8 mouse cellular contexts compared by ENCODE assay signal in the genomic region with DNA sequence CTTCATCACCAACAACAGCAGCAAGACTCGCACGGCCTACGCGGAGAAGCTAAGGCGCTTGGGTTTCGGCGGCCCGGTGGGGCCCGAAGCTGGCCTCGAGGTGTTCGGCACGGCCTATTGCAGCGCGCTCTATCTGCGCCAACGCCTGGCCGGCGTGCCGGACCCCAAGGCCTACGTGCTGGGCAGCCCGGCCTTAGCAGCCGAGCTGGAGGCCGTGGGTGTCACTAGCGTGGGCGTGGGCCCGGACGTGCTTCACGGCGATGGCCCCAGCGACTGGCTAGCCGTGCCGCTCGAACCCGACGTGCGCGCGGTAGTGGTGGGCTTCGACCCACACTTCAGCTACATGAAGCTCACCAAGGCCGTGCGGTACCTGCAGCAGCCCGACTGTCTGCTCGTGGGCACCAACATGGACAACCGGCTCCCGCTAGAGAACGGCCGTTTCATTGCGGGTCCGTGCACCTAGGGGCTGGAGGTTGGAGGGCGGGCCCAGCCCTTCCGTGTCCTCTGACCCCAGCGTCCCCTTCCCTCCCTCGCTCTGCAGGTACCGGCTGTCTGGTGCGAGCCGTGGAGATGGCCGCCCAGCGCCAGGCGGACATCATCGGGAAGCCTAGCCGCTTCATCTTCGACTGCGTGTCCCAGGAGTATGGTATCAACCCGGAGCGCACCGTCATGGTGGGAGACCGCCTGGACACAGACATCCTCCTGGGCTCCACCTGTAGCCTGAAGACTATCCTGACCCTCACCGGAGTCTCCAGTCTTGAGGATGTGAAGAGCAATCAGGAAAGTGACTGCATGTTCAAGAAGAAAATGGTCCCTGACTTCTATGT. TPM values are rescaled to one million over a fixed set of nuclear protein-coding genes. Genes with fewer than 3 reads are reported as not detected.
DNase-seq lines count a peak whose midpoint lies in the region; ATAC-seq and TF ChIP-seq lines count a peak whose summit lies in the region.

No protein-coding gene starts in this region.

- peaks cover 16% of the 10 kb centered on the region for H3K4me1 ChIP-seq in neural tube, embryonic 11.5 days (ENCODE audit: control insufficient read depth, insufficient read depth, low read length)
- peaks cover 14% of the 10 kb centered on the region for H3K4me1 ChIP-seq in bone marrow macrophage, adult 2 months (ENCODE audit: control insufficient read depth, insufficient read depth, low read length)
- H3K4me1 ChIP-seq in intestine, embryonic 14.5 days (replicated peaks; ENCODE audit: control insufficient read depth, insufficient read depth, low read length): peaks cover 22% of the 10 kb centered on the region
- peaks cover 23% of the 10 kb centered on the region for H3K4me1 ChIP-seq in lung, embryonic 16.5 days (replicated peaks; ENCODE audit: control insufficient read depth, insufficient read depth, low read length)
- H3K4me1 ChIP-seq in spleen, adult 2 months (ENCODE audit: control insufficient read depth, insufficient read depth, insufficient read length): peaks cover 12% of the 10 kb centered on the region

- peak overlapping the region; percentile 85 for H3K9ac ChIP-seq in neural tube, embryonic 11.5 days (ENCODE audit: low read length)
- H3K9ac ChIP-seq in intestine, embryonic 14.5 days (ENCODE audit: low read length): peak overlapping the region; percentile 85
- H3K9ac ChIP-seq in lung, embryonic 16.5 days (ENCODE audit: low read length): peak overlapping the region; percentile 94

- no peak for DNase-seq in neural tube, embryonic 11.5 days (ENCODE audit: low spot score)
- no peak for DNase-seq in neural tube, embryonic 10.5 days (ENCODE audit: extremely low spot score, low spot score)
- peak; percentile 65 for DNase-seq in intestine, embryonic 14.5 days (ENCODE audit: low spot score)
- no peak for DNase-seq in spleen, adult 2 months (ENCODE audit: low read depth in 1 of 2, low spot score in 2 of 2)
- DNase-seq in urinary bladder, postnatal 14 days (ENCODE audit: low spot score): no peak

- no peak for TF ChIP-seq POLR2A in bone marrow macrophage, adult 2 months (IDR thresholded peaks at IDR 0.05; ENCODE audit: borderline replicate concordance, low read depth, low read length)
- TF ChIP-seq POLR2A in spleen, adult 2 months (IDR thresholded peaks at IDR 0.05; ENCODE audit: low read depth, low read length): no peak

- H3K4me2 ChIP-seq in neural tube, embryonic 11.5 days (ENCODE audit: low read depth): peak overlapping the region; percentile 98
- peak overlapping the region; percentile 97 for H3K4me2 ChIP-seq in intestine, embryonic 14.5 days (ENCODE audit: low read length)
- peak overlapping the region; percentile 94 for H3K4me2 ChIP-seq in lung, embryonic 16.5 days (ENCODE audit: low read depth, low read length)

- no peak for TF ChIP-seq CTCF in bone marrow macrophage, adult 2 months (IDR thresholded peaks at IDR 0.05; ENCODE audit: low read depth, low read length)
- TF ChIP-seq CTCF in spleen, adult 2 months (IDR thresholded peaks at IDR 0.05; ENCODE audit: extremely low read depth, insufficient read depth, insufficient read length, insufficient replicate concordance): no peak

- no peak for ATAC-seq in neural tube, embryonic 11.5 days (ENCODE audit: insufficient read depth, low FRiP score, low TSS enrichment)
- ATAC-seq in erythroid progenitor cell, adult 5-6 weeks (replicated peaks; ENCODE audit: low FRiP score, poor library complexity, severe bottlenecking): peak; percentile 11; the same call in 1 of the 2 replicates
- ATAC-seq in intestine, embryonic 14.5 days (replicated peaks; ENCODE audit: low FRiP score, low TSS enrichment, low read depth): peak; percentile 20
- peak; percentile 35 for ATAC-seq in lung, embryonic 16.5 days (ENCODE audit: low read depth)

- H3K36me3 ChIP-seq in neural tube, embryonic 11.5 days (ENCODE audit: control insufficient read depth, insufficient read depth, low read length): peaks cover 7% of the 10 kb centered on the region
- H3K36me3 ChIP-seq in intestine, embryonic 14.5 days (ENCODE audit: control insufficient read depth, insufficient read depth, low read length): peaks cover 28% of the 10 kb centered on the region
- H3K36me3 ChIP-seq in lung, embryonic 16.5 days (ENCODE audit: control insufficient read depth, insufficient read depth, low read length): peaks cover 12% of the 10 kb centered on the region
- H3K36me3 ChIP-seq in spleen, adult 2 months (ENCODE audit: control insufficient read depth, insufficient read depth, low read length): peaks cover 9% of the 10 kb centered on the region

- under 1% methylated on average over 68 of the region's 68 CpGs for WGBS in neural tube, embryonic 11.5 days
- WGBS in intestine, embryonic 14.5 days: 2% methylated on average over 64 of the region's 68 CpGs
- WGBS in lung, embryonic 16.5 days: 1% methylated on average over 67 of the region's 68 CpGs
- WGBS in spleen, adult 2 months: 2% methylated on average over 68 of the region's 68 CpGs

- H3K27me3 ChIP-seq in neural tube, embryonic 11.5 days (ENCODE audit: control insufficient read depth, insufficient read depth, low read length): no peaks in the 10 kb centered on the region
- no peaks in the 10 kb centered on the region for H3K27me3 ChIP-seq in intestine, embryonic 14.5 days (replicated peaks; ENCODE audit: control insufficient read depth, insufficient read depth, low read length)
- H3K27me3 ChIP-seq in lung, embryonic 16.5 days (ENCODE audit: control insufficient read depth, insufficient read depth, low read depth, low read length): no peaks in the 10 kb centered on the region
- H3K27me3 ChIP-seq in spleen, adult 2 months (ENCODE audit: control insufficient read depth, insufficient read depth, low read length): no peaks in the 10 kb centered on the region

- H3K9me3 ChIP-seq in neural tube, embryonic 11.5 days (ENCODE audit: control insufficient read depth, low read length): no peaks in the 10 kb centered on the region
- no peaks in the 10 kb centered on the region for H3K9me3 ChIP-seq in intestine, embryonic 14.5 days (ENCODE audit: control insufficient read depth, low read length)
- no peaks in the 10 kb centered on the region for H3K9me3 ChIP-seq in lung, embryonic 16.5 days (ENCODE audit: control insufficient read depth, low read length)

- H3K4me3 ChIP-seq in neural tube, embryonic 11.5 days (ENCODE audit: low read depth, low read length): peak overlapping the region; percentile 78
- H3K4me3 ChIP-seq in bone marrow macrophage, adult 2 months (ENCODE audit: insufficient read depth, low read length): peak overlapping the region; percentile 78
- H3K4me3 ChIP-seq in intestine, embryonic 14.5 days (ENCODE audit: low read depth, low read length): peak overlapping the region; percentile 91
- H3K4me3 ChIP-seq in lung, embryonic 16.5 days (ENCODE audit: low read length): peak overlapping the region; percentile 86
- H3K4me3 ChIP-seq in spleen, adult 2 months (ENCODE audit: extremely low read depth, insufficient read depth, insufficient read length): peak overlapping the region; percentile 90

- H3K27ac ChIP-seq in neural tube, embryonic 11.5 days (ENCODE audit: low read depth, low read length): peak overlapping the region; percentile 47
- H3K27ac ChIP-seq in bone marrow macrophage, adult 2 months (ENCODE audit: insufficient read depth, low read depth, low read length): peak overlapping the region; percentile 22; the same call in 1 of the 2 replicates
- H3K27ac ChIP-seq in intestine, embryonic 14.5 days (ENCODE audit: low read depth): peak overlapping the region; percentile 71
- peak overlapping the region; percentile 58 for H3K27ac ChIP-seq in lung, embryonic 16.5 days (ENCODE audit: low read length)
- peak overlapping the region; percentile 66 for H3K27ac ChIP-seq in spleen, adult 2 months (ENCODE audit: insufficient read depth, low read length)

RNA-seq across cellular contexts. Expression of a gene that starts 0.7 kb away (rescaled TPM):
- polyA plus RNA-seq in neural tube, embryonic 11.5 days (2014; fragmentation: Nextera tagmentation; extraction: Ambion mirVana): 65.0 and 65.2 TPM in 2 replicates
- 21.4 and 24.2 TPM in 2 replicates for polyA plus RNA-seq in bone marrow macrophage, adult 2 months (2012; ENCODE audit: insufficient read depth, insufficient read length, missing spikeins)
- total RNA-seq in erythroid progenitor cell, adult 5-6 weeks (2015; ENCODE audit: low replicate concordance): 28.1 and 48.6 TPM in 2 replicates
- 35.8 and 43.4 TPM in 2 replicates for total RNA-seq in erythroid progenitor cell, adult 5-6 weeks (2017; ENCODE audit: low replicate concordance)
- polyA plus RNA-seq in intestine, embryonic 14.5 days (2014; fragmentation: Nextera tagmentation; extraction: Ambion mirVana): 73.1 and 81.0 TPM in 2 replicates
- 43.9 and 50.6 TPM in 2 replicates for polyA plus RNA-seq in lung, embryonic 16.5 days (2015; fragmentation: Nextera tagmentation; extraction: Ambion mirVana)
- polyA plus RNA-seq in spleen, adult 2 months (2012; rRNA removed): 31.6 and 51.3 TPM in 2 replicates

RNA-seq across cellular contexts. Expression of a gene that starts 0.8 kb away (rescaled TPM):
- 17.0 and 21.2 TPM in 2 replicates for polyA plus RNA-seq in neural tube, embryonic 11.5 days (2014; fragmentation: Nextera tagmentation; extraction: Ambion mirVana)
- 21.7 and 25.0 TPM in 2 replicates for polyA plus RNA-seq in bone marrow macrophage, adult 2 months (2012; ENCODE audit: insufficient read depth, insufficient read length, missing spikeins)
- total RNA-seq in erythroid progenitor cell, adult 5-6 weeks (2015; ENCODE audit: low replicate concordance): 34.8 and 64.5 TPM in 2 replicates
- 24.8 and 28.7 TPM in 2 replicates for total RNA-seq in erythroid progenitor cell, adult 5-6 weeks (2017; ENCODE audit: low replicate concordance)
- 23.2 and 23.8 TPM in 2 replicates for polyA plus RNA-seq in intestine, embryonic 14.5 days (2014; fragmentation: Nextera tagmentation; extraction: Ambion mirVana)
- polyA plus RNA-seq in lung, embryonic 16.5 days (2015; fragmentation: Nextera tagmentation; extraction: Ambion mirVana): 28.8 and 30.5 TPM in 2 replicates
- 95.9 and 110 TPM in 2 replicates for polyA plus RNA-seq in spleen, adult 2 months (2012; rRNA removed)

RNA-seq across cellular contexts. Expression of a gene that starts 2.8 kb away (rescaled TPM):
- 0.33 and 0.51 TPM in 2 replicates for polyA plus RNA-seq in neural tube, embryonic 11.5 days (2014; fragmentation: Nextera tagmentation; extraction: Ambion mirVana)
- polyA plus RNA-seq in bone marrow macrophage, adult 2 months (2012; ENCODE audit: insufficient read depth, insufficient read length, missing spikeins): not detected in 2 replicates
- total RNA-seq in erythroid progenitor cell, adult 5-6 weeks (2015; ENCODE audit: low replicate concordance): not detected in 2 replicates
- total RNA-seq in erythroid progenitor cell, adult 5-6 weeks (2017; ENCODE audit: low replicate concordance): 2.1 TPM in 1 of 2 replicates, not detected in the other
- 0.50 and 0.53 TPM in 2 replicates for polyA plus RNA-seq in intestine, embryonic 14.5 days (2014; fragmentation: Nextera tagmentation; extraction: Ambion mirVana)
- not detected in 2 replicates for polyA plus RNA-seq in lung, embryonic 16.5 days (2015; fragmentation: Nextera tagmentation; extraction: Ambion mirVana)
- polyA plus RNA-seq in spleen, adult 2 months (2012; rRNA removed): 1.5 and 1.9 TPM in 2 replicates

RNA-seq across cellular contexts. Expression of a gene that starts 8.0 kb away (rescaled TPM):
- polyA plus RNA-seq in neural tube, embryonic 11.5 days (2014; fragmentation: Nextera tagmentation; extraction: Ambion mirVana): 26.2 and 29.7 TPM in 2 replicates
- 14.8 and 16.0 TPM in 2 replicates for polyA plus RNA-seq in bone marrow macrophage, adult 2 months (2012; ENCODE audit: insufficient read depth, insufficient read length, missing spikeins)
- total RNA-seq in erythroid progenitor cell, adult 5-6 weeks (2015; ENCODE audit: low replicate concordance): 6.5 and 27.7 TPM in 2 replicates
- 16.8 and 20.5 TPM in 2 replicates for total RNA-seq in erythroid progenitor cell, adult 5-6 weeks (2017; ENCODE audit: low replicate concordance)
- 32.3 and 32.7 TPM in 2 replicates for polyA plus RNA-seq in intestine, embryonic 14.5 days (2014; fragmentation: Nextera tagmentation; extraction: Ambion mirVana)
- 28.1 and 29.8 TPM in 2 replicates for polyA plus RNA-seq in lung, embryonic 16.5 days (2015; fragmentation: Nextera tagmentation; extraction: Ambion mirVana)
- polyA plus RNA-seq in spleen, adult 2 months (2012; rRNA removed): 37.8 and 43.7 TPM in 2 replicates

RNA-seq across cellular contexts. Expression of a gene that starts 17.5 kb away (rescaled TPM):
- 7.4 and 8.4 TPM in 2 replicates for polyA plus RNA-seq in neural tube, embryonic 11.5 days (2014; fragmentation: Nextera tagmentation; extraction: Ambion mirVana)
- 0.34 TPM in 1 of 2 replicates, not detected in the other for polyA plus RNA-seq in bone marrow macrophage, adult 2 months (2012; ENCODE audit: insufficient read depth, insufficient read length, missing spikeins)
- total RNA-seq in erythroid progenitor cell, adult 5-6 weeks (2015; ENCODE audit: low replicate concordance): not detected in 2 replicates
- not detected in 2 replicates for total RNA-seq in erythroid progenitor cell, adult 5-6 weeks (2017; ENCODE audit: low replicate concordance)
- polyA plus RNA-seq in intestine, embryonic 14.5 days (2014; fragmentation: Nextera tagmentation; extraction: Ambion mirVana): 2.1 and 2.8 TPM in 2 replicates
- 0.59 and 0.96 TPM in 2 replicates for polyA plus RNA-seq in lung, embryonic 16.5 days (2015; fragmentation: Nextera tagmentation; extraction: Ambion mirVana)
- polyA plus RNA-seq in spleen, adult 2 months (2012; rRNA removed): 0.40 and 0.47 TPM in 2 replicates
